Mouse (Mus musculus): ENCODE measurements at regions not wholly inside any gene's neighbourhood (a gene's known extent, or its start where the extent isn't known, plus 50 kb on each side); places are given as distances from the start of the nearest gene placed in this dataset.

- TF ChIP-seq CTCF (IDR thresholded peaks at IDR 0.05): no peak
- intact Hi-C loops (cut with DNase I): no loop called here
- Histone ChIP-seq H3K27ac (no peak overlapping the region), H3K4me3 (no peak overlapping the region)
- no peak for DNase-seq (ENCODE audit: extremely low spot score in 1 of 2, low spot score in 2 of 2)
Observed at GRCm38 (mm10) chr8:30511358-30511757, 2917.2 kb upstream of the 5930422O12Rik start.

DNA sequence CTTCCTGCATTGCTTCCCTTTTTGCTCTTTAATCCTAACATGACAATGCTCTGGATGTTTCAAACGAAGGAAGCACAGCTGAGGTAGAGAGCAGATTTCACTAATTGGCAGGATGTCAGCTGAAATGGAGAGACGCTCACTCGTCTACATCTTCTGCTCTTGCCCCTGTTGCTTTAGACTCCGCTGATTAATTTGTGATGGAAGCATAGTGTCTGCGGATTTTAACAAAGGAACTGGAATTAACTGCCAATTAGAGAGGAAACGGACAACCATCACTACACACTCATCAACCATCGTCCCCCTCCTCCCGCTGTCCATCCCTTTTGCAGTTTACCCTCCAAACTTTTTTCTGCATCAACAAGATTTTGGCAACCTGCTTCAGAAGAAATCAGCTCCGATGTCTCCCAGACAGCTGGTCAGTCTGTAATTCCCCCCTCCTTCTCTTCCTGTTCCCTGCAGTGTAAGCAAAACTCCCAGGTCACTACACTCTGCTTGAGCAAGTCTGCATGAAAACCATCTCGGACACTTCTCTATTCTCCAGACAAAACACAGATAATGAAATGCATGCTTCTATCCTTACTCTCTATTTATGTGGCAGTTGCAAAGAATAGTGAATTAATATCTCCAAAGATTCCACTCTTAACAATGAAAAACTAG lies 2905.6 kb upstream of the 5930422O12Rik start:
- no peak overlapping the region for H3K27ac ChIP-seq
- no peak overlapping the region for H3K4me3 ChIP-seq
- TF ChIP-seq CTCF (IDR thresholded peaks at IDR 0.05): no peak
- intact Hi-C loops (cut with DNase I): no loop called here
- no peak for DNase-seq (ENCODE audit: extremely low spot score in 1 of 2, low spot score in 2 of 2)

GRCm38 (mm10) chr8:30532862-30533500 lies 2895.5 kb upstream of the 5930422O12Rik start:
- intact Hi-C loops (cut with DNase I): no loop called here
- DNase-seq (ENCODE audit: extremely low spot score in 1 of 2, low spot score in 2 of 2): no peak
- no peak for TF ChIP-seq CTCF (IDR thresholded peaks at IDR 0.05)
- Histone ChIP-seq H3K4me3 (no peak overlapping the region), H3K27ac (no peak overlapping the region)

DNA sequence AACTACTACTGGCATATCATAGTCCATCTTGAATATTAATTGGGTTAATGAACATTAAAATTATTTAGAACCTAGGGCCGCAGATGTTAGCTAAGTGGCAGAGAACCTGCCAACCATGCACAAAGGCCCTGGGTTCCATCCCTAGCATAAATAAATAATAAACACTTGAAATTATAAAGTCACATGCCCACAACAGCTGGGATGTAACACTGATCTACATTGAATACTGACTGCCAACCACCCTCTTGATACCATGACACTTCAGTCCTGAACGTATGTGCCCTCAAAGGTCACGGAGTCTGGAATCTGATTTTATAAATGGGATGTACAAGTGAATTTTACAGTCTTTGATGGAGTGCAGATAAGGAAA lies 2895.0 kb upstream of the 5930422O12Rik start:
- Histone ChIP-seq H3K4me3 (no peak overlapping the region), H3K27ac (no peak overlapping the region)
- DNase-seq (ENCODE audit: extremely low spot score in 1 of 2, low spot score in 2 of 2): no peak
- no peak for TF ChIP-seq CTCF (IDR thresholded peaks at IDR 0.05)
- intact Hi-C loops (cut with DNase I): no loop called here

DNA sequence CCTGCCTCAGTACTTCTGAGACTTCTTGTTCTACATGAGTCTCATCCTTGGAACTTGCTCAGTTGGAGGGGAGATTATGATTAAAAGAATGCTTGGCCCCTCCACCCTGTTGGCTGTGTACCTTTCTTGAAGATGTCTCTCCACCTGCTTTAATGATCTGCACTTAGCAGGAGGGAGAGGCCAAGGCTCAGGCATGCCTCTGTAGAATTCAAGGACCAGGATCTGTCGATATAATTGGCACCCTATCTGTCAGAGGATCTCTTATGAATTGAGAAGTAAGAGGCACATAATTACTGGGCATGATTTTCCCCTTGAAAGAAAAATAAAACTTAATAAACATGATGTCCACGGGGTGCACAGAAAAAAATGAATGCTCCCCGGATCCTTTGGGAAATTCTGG lies 2893.1 kb upstream of the 5930422O12Rik start:
- no peak overlapping the region for H3K4me3 ChIP-seq
- DNase-seq (ENCODE audit: extremely low spot score in 1 of 2, low spot score in 2 of 2): no peak
- H3K27ac ChIP-seq: no peak overlapping the region
- intact Hi-C loops (cut with DNase I): no loop called here
- no peak for TF ChIP-seq CTCF (IDR thresholded peaks at IDR 0.05)

GRCm38 (mm10) chr8:30542196-30542595 lies 2886.3 kb upstream of the 5930422O12Rik start:
- no peak for DNase-seq (ENCODE audit: extremely low spot score in 1 of 2, low spot score in 2 of 2)
- intact Hi-C loops (cut with DNase I): no loop called here
- no peak overlapping the region for H3K4me3 ChIP-seq
- TF ChIP-seq CTCF (IDR thresholded peaks at IDR 0.05): no peak
- no peak overlapping the region for H3K27ac ChIP-seq

GRCm38 (mm10) chr8:30547820-30548219 lies 2880.7 kb upstream of the 5930422O12Rik start:
- TF ChIP-seq CTCF (IDR thresholded peaks at IDR 0.05): no peak
- intact Hi-C loops (cut with DNase I): no loop called here
- Histone ChIP-seq H3K4me3 (no peak overlapping the region), H3K27ac (no peak overlapping the region)
- DNase-seq (ENCODE audit: extremely low spot score in 1 of 2, low spot score in 2 of 2): no peak

GRCm38 (mm10) chr8:30551051-30551450 lies 2877.5 kb upstream of the 5930422O12Rik start:
- intact Hi-C loops (cut with DNase I): no loop called here
- no peak for TF ChIP-seq CTCF (IDR thresholded peaks at IDR 0.05)
- DNase-seq (ENCODE audit: extremely low spot score in 1 of 2, low spot score in 2 of 2): no peak
- Histone ChIP-seq H3K4me3 (no peak overlapping the region), H3K27ac (no peak overlapping the region)

DNA sequence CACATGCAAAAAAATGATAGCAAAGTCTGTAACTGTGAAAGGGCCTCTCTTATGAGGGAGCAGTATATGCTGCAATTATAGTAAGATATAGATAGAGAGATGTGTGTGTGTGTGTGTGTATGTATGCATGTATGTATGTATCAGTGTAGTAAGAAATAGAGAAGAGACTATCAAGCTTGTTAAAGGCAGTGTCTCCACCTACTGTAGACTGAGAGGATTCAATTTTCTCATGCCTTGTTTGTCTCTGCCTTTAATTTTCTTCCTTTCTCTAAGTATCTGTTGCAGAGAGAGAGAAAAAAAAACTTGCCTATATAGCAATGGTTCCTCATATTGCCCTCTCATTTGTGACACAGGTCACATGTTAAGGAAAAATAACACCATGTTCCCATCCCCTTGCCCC lies 2871.1 kb upstream of the 5930422O12Rik start:
- TF ChIP-seq CTCF (IDR thresholded peaks at IDR 0.05): peak; percentile 10
- no peak overlapping the region for H3K4me3 ChIP-seq
- DNase-seq (ENCODE audit: extremely low spot score in 1 of 2, low spot score in 2 of 2): no peak
- intact Hi-C loops (cut with DNase I): no loop called here
- no peak overlapping the region for H3K27ac ChIP-seq

DNA sequence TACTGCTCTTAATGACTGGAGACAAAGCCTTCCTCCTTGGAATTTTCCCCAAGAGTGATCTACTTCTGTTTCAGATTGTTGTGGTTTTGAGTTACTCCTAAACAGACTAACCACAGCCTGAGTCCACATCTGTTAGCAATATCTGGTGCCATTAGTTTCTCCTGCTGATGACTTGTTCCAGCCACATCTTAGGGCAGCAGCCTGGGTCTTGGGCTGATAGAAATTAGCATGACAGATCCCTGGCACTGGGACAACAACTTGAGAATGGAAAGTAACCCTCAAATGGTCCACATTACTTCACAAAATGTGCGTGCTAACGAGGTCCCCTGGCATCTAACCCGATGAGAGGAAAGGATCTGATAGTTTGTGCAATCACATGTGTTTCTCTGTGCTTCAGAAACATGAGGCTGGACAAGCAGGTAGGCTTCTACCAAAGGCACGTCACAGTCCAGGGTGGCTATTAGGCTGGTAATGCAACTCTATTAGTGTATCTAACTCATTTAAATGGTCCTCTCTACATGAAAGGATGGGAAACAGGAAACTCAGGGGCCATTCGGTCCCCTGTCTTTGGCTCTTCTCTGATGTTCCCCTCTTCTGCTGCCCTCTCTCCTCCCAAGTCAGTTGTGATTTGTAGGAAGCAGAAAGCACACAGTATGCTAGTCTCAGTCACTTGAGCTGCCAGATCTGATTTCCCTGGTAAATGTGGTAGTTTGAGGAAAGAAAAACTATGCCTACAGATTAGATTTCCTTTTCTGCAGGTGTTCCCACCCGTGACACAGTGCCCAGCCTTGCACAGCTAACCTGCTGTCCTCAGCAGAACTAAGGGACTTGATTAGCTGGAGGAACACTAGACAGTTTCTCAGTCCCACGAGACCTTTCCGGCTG lies 2866.9 kb upstream of the 5930422O12Rik start:
- TF ChIP-seq CTCF (IDR thresholded peaks at IDR 0.05): no peak
- intact Hi-C loops (cut with DNase I): no loop called here
- Histone ChIP-seq H3K27ac (no peak overlapping the region), H3K4me3 (no peak overlapping the region)
- no peak for DNase-seq (ENCODE audit: extremely low spot score in 1 of 2, low spot score in 2 of 2)

- DNase-seq (ENCODE audit: extremely low spot score in 1 of 2, low spot score in 2 of 2): no peak
- TF ChIP-seq CTCF (IDR thresholded peaks at IDR 0.05): no peak
- intact Hi-C loops (cut with DNase I): no loop called here
- Histone ChIP-seq H3K4me3 (no peak overlapping the region), H3K27ac (no peak overlapping the region)
Observed at GRCm38 (mm10) chr8:30569799-30570198, 2858.7 kb upstream of the 5930422O12Rik start.

DNA sequence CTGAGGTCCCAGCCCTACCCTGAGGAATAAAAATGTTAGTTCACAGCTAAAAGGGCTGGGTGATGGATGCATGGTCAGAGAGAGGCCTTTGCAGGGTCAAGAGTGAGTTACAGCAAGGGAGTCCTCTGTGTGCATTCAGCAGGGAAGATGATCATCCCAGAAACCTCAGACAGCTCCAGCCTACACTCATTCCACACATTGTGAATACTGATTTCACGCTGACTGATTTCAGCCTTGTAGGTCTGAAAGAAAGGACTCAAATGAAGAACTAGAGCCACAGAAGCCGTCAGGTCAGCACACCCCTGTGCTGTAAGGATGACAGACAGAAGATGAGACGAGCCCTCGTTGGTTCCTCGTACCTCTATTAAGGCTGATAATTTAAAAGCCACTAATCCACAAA lies 2858.0 kb upstream of the 5930422O12Rik start:
- no peak for TF ChIP-seq CTCF (IDR thresholded peaks at IDR 0.05)

More for the DNA sequence above, 2858.0 kb upstream of the 5930422O12Rik start:
- no peak overlapping the region for H3K27ac ChIP-seq
- intact Hi-C loops (cut with DNase I): no loop called here
- no peak overlapping the region for H3K4me3 ChIP-seq
- no peak for DNase-seq (ENCODE audit: extremely low spot score in 1 of 2, low spot score in 2 of 2)
